Mouse (Mus musculus): ENCODE data around the gene Ppm1h.
A peak's percentile ranks its signal among the peaks of the same experiment; 100 is the strongest.

Gene Ppm1h

GRCm38 (mm10) chr10:122704901-122705300, 26.3 kb downstream of the Ppm1h start:
- DNase-seq (ENCODE audit: low spot score), result no peak

GRCm38 (mm10) chr10:122705457-122705856, 26.9 kb downstream of the Ppm1h start:
- no peak for DNase-seq (ENCODE audit: low spot score)

- no peak for DNase-seq (ENCODE audit: low spot score)
These were observed 32.8 kb downstream of the Ppm1h start for GRCm38 (mm10) chr10:122711381-122711811.

GRCm38 (mm10) chr10:122712307-122712706, 33.7 kb downstream of the Ppm1h start:
- no peak for DNase-seq (ENCODE audit: low spot score)

GRCm38 (mm10) chr10:122715856-122716255, 37.3 kb downstream of the Ppm1h start:
- DNase-seq (ENCODE audit: low spot score), result no peak

GRCm38 (mm10) chr10:122716286-122716685, 37.7 kb downstream of the Ppm1h start:
- DNase-seq (ENCODE audit: low spot score), result no peak

- no peak for DNase-seq (ENCODE audit: low spot score)
These were observed 38.3 kb downstream of the Ppm1h start for GRCm38 (mm10) chr10:122716739-122717474.

- DNase-seq (ENCODE audit: low spot score), result no peak
These were observed 39.3 kb downstream of the Ppm1h start for GRCm38 (mm10) chr10:122717754-122718415.

GRCm38 (mm10) chr10:122718951-122719350, 40.4 kb downstream of the Ppm1h start:
- DNase-seq (ENCODE audit: low spot score), result no peak

GRCm38 (mm10) chr10:122722111-122722510, 43.5 kb downstream of the Ppm1h start:
- no peak for DNase-seq (ENCODE audit: low spot score)

GRCm38 (mm10) chr10:122724692-122725091, 46.1 kb downstream of the Ppm1h start:
- DNase-seq (ENCODE audit: low spot score), result no peak

- DNase-seq (ENCODE audit: low spot score), result peak; percentile 22
These were observed 48.7 kb downstream of the Ppm1h start for GRCm38 (mm10) chr10:122727228-122727627.

GRCm38 (mm10) chr10:122728172-122728571, 49.6 kb downstream of the Ppm1h start:
- DNase-seq (ENCODE audit: low spot score), result no peak

GRCm38 (mm10) chr10:122732146-122732545, 53.6 kb downstream of the Ppm1h start:
- no peak for DNase-seq (ENCODE audit: low spot score)

- DNase-seq (ENCODE audit: low spot score), result no peak
These were observed 56.0 kb downstream of the Ppm1h start for GRCm38 (mm10) chr10:122734521-122734920.

GRCm38 (mm10) chr10:122735284-122735784, 56.8 kb downstream of the Ppm1h start:
- no peak for DNase-seq (ENCODE audit: low spot score)

- no peak for DNase-seq (ENCODE audit: low spot score)
These were observed 58.3 kb downstream of the Ppm1h start for GRCm38 (mm10) chr10:122736835-122737234.

- no peak for DNase-seq (ENCODE audit: low spot score)
These were observed 60.0 kb downstream of the Ppm1h start for GRCm38 (mm10) chr10:122738526-122738925.

GRCm38 (mm10) chr10:122739037-122739436, 60.5 kb downstream of the Ppm1h start:
- DNase-seq (ENCODE audit: low spot score), result no peak

GRCm38 (mm10) chr10:122740117-122740516, 61.6 kb downstream of the Ppm1h start:
- no peak for DNase-seq (ENCODE audit: low spot score)

- no peak for DNase-seq (ENCODE audit: low spot score)
These were observed 62.6 kb downstream of the Ppm1h start for GRCm38 (mm10) chr10:122741191-122741590.

GRCm38 (mm10) chr10:122742136-122742535, 63.6 kb downstream of the Ppm1h start:
- no peak for DNase-seq (ENCODE audit: low spot score)

GRCm38 (mm10) chr10:122743361-122743760, 64.8 kb downstream of the Ppm1h start:
- no peak for DNase-seq (ENCODE audit: low spot score)
